Comparison of ENCODE assay signal across 7 mouse cellular contexts in the genomic region with DNA sequence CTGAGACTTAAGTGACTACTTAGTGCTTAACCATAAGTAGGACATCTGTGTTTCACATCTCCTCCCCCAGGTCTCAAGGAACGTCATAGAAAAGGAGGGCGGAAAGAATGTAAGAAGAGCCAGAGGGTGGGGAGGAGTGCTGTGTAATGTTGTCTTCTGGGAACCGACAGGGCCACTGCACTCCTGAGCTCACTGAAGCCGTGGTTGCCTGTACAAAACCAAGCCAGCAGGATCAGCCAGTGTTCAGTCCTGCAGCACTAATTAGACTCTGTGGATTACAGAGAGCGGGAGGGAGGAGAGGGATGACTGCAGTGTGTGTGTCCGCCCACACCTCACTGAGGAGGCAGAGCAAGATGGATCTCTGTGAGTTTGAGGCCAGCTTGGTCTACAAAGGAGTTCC. TPM values are rescaled to one million over a fixed set of nuclear protein-coding genes. Genes with fewer than 3 reads are reported as not detected.
DNase-seq lines count a peak whose midpoint lies in the region; ATAC-seq lines count a peak whose summit lies in the region.

No protein-coding gene starts in this region.

- H3K36me3 ChIP-seq in embryonic facial prominence, embryonic 11.5 days (replicated peaks; ENCODE audit: control insufficient read depth, insufficient read depth, low read depth, low read length): no peaks in the 10 kb centered on the region

- H3K27ac ChIP-seq in embryonic facial prominence, embryonic 11.5 days (replicated peaks; ENCODE audit: low read depth, low read length): no peak overlapping the region

- H3K9me3 ChIP-seq in embryonic facial prominence, embryonic 11.5 days (replicated peaks; ENCODE audit: control insufficient read depth, low read length): no peaks in the 10 kb centered on the region; the same call in 1 of the 2 replicates

- H3K4me1 ChIP-seq in embryonic facial prominence, embryonic 11.5 days (ENCODE audit: control insufficient read depth, insufficient read depth, low read length): no peaks in the 10 kb centered on the region

- H3K4me3 ChIP-seq in embryonic facial prominence, embryonic 11.5 days (ENCODE audit: low read depth, low read length): no peak overlapping the region

- peak; percentile 28 for DNase-seq in right cerebral cortex, postnatal 25 days
- no peak for DNase-seq in right cerebral cortex, postnatal 4 days
- peak; percentile 25 for DNase-seq in embryonic facial prominence, embryonic 11.5 days (ENCODE audit: low spot score)
- DNase-seq in kidney, adult 9 months: peak; percentile 65
- DNase-seq in retina, adult 2 months (ENCODE audit: low read depth, low spot score): peak; percentile 75
- no peak for DNase-seq in yolk sac, embryonic 10.5 days (ENCODE audit: low spot score)
- no peak for DNase-seq in urinary bladder, adult 18-20 months (ENCODE audit: low spot score in 2 of 2)

- 48% methylated on average over 6 of the region's 6 CpGs for WGBS in embryonic facial prominence, embryonic 11.5 days

- no peak overlapping the region for H3K4me2 ChIP-seq in embryonic facial prominence, embryonic 11.5 days (ENCODE audit: low read depth, low read length)

- H3K27me3 ChIP-seq in embryonic facial prominence, embryonic 11.5 days (ENCODE audit: control insufficient read depth, insufficient read depth, low read length): no peaks in the 10 kb centered on the region

- 0 out of 2 replicates have a peak, but pooled peaks have one; percentile 59 for ATAC-seq in embryonic facial prominence, embryonic 11.5 days (replicated peaks; ENCODE audit: insufficient number of reproducible peaks, low FRiP score, low TSS enrichment, low read depth)

- no peak overlapping the region for H3K9ac ChIP-seq in embryonic facial prominence, embryonic 11.5 days (replicated peaks; ENCODE audit: low read length)

RNA-seq across cellular contexts. Expression of gene Wdfy2, which starts 13.5 kb away (rescaled TPM):
- polyA plus RNA-seq in embryonic facial prominence, embryonic 11.5 days (2014; fragmentation: Nextera tagmentation; extraction: Ambion mirVana): 12.2 and 13.3 TPM in 2 replicates

Comparison
In these comparisons a context has a peak if more than half of its experiments do, and no peak if none do; other contexts are left out.
1. DNase-seq: peak in right cerebral cortex, postnatal 25 days (single experiment), embryonic facial prominence, embryonic 11.5 days (single experiment), kidney, adult 9 months (single experiment) and retina, adult 2 months (single experiment); none in right cerebral cortex, postnatal 4 days (single experiment), yolk sac, embryonic 10.5 days (single experiment) and urinary bladder, adult 18-20 months (0 of 2).